Mouse (Mus musculus): ENCODE measurements around the gene Zfp92.

DNA sequence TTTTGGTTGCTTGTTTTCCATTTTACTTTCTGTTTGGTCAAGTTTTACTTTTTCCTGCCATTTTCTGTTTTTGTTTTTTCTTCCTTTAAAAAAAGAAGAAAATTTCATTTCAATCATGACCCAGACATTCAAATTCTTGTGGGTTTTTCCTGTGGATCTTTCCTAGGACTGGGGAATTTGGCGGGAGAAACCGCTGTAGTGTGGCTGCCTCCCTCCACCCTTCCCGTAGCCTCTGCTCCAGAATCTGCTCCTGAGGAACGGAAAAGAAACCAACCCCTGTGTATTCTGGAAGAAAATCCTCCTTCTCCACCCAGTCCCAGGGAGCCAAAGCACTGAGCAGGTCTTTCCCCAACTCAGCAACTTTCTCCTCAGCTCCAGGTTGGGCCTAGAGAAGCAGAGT lies 49.9 kb downstream of the Zfp92 start:
- no peak for TF ChIP-seq PAX5 (IDR thresholded peaks at IDR 0.05; ENCODE audit: low read length)
- no peak for TF ChIP-seq CTCF (conservative IDR thresholded peaks at IDR 0.05 in 1 of 2, IDR thresholded peaks at IDR 0.05 in 1 of 2; ENCODE audit: low read depth in 2 of 2, low read length in 2 of 2)
- no peak for TF ChIP-seq POLR2A (IDR thresholded peaks at IDR 0.05; ENCODE audit: low read depth, low read length)
- TF ChIP-seq ZNF384 (IDR thresholded peaks at IDR 0.05; ENCODE audit: low read depth, low read length), result no peak
- TF ChIP-seq ZKSCAN1 (IDR thresholded peaks at IDR 0.05; ENCODE audit: borderline replicate concordance, low read depth, low read length), result no peak
- TF ChIP-seq CHD1 (IDR thresholded peaks at IDR 0.05; ENCODE audit: low read depth, low read length), result no peak
- TF ChIP-seq ELF1 (IDR thresholded peaks at IDR 0.05; ENCODE audit: low read depth, low read length), result no peak
- TF ChIP-seq TCF12 (IDR thresholded peaks at IDR 0.05; ENCODE audit: low read depth, low read length), result no peak
